Mouse (Mus musculus): Measurements from ENCODE around the gene Galnt2.

The Galnt2 gene

DNA sequence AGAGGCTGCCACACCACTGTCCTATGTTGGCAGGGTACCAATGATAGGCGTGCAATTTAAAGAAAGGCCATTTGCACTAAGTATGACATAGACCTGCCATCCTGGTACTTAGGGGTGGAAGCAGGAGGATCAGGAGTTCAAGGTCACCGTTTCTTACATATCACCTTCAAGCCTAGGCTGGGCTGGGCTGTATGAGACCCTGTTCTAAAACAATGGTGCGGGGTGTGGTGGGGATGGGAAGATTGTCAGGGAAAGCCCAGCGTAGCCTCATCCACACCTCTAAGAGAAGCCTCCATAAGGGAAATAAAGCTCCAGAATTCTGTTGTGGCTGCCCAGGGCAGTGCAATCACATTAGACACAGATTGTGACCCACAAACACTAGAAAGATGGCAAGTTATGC is 4.3 kb downstream of the Galnt2 start:
- DNase-seq (ENCODE audit: low read depth): no peak

DNA sequence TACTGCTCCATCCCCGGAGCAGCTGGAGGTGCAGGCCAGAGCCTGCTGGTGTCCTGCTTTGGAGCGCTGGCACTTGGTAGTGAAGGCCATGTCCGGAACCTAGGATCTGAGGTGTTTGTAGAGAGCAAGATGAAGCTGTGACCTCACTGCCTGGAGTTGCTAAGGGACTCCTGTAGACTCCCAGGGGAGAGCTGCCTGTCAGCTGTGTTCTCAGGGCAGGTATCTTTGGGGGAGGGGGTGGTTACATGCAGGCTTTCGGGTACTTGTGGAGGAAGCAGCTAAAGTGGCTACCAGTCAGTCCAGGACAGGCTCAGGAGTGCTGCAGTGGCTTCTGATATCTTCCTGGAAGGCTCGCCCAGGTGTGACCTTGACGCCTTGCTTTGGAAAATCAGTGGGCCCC is 8.2 kb downstream of the Galnt2 start:
- DNase-seq (ENCODE audit: low read depth): no peak

DNA sequence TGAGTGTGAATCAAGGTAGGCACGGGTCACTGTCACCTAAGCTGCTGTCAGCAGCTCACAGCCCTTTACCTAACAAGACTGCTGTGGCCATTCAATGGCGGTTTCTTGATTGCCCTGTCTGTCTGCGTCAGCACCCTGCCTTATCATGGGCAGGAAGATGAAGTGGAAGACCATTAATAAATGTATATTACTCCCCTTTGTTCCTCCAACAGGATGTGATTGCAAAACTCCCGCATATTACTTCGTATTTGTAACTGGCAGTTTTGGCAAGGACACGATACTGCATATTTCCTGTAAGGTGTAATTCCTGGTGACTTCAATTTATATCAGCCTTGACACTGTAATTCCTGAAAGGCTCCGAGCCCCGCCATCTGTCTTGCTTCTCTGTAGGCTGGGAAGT is 9.7 kb downstream of the Galnt2 start:
- DNase-seq (ENCODE audit: low read depth): no peak

DNA sequence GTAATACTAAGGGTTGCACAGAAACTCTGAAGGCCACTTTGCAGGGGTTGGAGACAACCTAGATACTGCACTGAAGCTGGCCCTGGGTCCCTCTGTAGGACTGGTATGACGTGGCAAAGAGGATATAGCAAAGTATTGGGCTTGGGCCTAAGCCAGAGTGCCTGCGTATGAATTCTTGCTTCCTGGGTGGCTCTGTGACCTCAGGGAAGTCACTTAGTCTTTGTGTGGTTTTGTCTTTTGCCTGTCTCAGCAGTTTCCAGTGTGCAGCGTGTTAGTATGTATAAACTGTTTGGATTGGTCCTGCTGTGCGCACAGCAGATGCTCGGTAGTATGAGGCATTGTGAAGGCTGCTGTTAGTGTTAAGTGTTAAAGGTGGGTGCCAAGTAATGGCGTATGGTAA is 11.0 kb downstream of the Galnt2 start:
- no peak for DNase-seq (ENCODE audit: low read depth)

DNA sequence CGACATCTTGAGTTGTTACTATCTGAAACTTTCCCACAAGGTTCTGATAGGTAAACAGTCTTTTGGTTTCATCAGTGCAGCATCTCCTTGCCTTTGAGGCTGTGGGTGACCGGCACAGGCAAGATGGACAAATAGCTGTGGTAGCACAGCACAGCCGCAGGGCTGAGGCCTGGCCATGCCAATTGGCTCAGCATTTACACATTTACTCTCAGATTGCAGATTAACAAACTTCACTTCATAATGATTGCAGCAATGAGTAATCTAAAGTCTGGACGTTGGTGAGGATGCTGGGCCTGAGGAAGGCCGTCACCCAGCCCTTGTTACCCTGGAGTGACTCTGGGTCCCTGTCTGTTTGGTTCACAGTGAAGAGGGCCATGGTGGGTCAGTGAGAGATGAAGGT is 11.7 kb downstream of the Galnt2 start:
- no peak for DNase-seq (ENCODE audit: low read depth)

DNA sequence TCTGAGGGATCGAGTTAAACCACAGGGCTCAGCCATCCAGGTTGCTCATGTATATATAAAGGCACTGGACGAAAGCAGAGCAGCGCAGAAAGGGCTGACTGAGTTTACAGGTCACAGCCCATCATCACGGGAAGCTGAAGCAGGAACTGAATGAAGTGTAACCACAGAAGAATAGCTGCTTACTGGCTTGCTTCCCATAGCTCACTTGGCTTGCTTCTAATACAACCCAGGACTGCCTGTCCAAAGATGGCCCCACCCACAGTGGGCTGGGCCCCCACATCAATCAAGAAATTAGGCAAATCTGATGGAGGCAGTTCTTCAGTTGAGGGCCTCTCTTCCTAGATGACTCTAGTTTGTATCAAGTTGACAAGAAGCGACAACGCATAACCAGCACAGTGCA is 16.4 kb downstream of the Galnt2 start:
- DNase-seq (ENCODE audit: low read depth): peak; percentile 41

DNA sequence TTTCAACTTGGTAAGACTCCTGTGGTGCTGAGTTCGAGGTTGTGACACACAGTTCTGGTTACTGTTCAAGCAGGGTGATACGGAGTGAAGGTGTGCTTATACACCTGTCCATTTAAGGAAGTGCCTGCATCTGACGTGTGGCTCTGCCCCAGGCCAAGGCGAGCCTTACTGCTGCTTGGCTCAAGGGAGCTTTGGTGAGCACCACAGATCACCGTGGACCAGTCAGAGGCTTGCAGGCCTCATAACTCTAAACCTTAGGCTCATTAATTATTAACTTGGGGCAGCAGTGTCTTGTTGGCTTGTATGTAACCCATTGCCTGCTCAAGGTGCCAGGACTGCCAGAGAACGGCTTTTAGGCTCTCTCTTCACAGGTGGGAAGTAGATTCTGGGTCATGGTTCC is 17.5 kb downstream of the Galnt2 start:
- no peak for DNase-seq (ENCODE audit: low read depth)

DNA sequence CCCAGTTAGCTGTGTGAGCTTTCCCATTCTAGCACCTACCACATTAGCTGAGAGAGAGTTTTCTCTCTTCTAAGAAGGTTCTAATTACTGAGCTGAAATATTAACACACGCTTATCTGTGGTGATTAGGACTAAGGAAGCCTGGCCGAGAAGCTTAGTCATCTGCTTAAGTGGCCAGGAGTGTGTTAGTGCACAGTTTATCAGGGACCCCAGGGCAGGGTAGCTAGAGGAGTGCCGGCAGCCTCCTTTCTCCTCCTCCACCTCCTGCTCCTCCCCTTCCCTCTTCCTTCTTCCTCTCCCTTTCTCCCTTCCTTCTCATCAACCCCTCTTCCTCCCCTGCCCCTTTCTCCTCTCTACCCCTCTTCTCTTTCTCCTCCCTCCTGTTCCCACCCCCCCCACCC is 19.1 kb downstream of the Galnt2 start:
- DNase-seq (ENCODE audit: low read depth): no peak

DNA sequence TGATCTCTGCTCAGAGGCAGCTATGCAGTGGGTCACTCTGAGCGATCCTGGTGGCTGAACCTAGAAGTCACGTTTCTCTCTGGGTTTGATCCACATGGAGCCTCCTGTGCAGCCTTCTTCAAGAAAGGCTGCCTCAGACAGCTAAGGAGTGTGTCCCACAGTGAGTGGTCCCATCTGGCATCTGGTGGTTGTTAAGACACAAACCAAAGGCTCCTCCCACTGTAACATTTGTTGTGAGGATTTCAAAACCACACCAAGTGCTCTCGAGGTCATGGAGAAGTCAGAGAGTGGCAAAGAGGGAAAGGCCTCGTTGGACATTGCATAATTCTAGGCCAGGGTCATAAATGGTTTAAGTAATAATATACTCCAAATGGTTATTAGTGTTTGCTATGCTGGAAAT is 19.6 kb downstream of the Galnt2 start:
- DNase-seq (ENCODE audit: low read depth): peak; percentile 76

DNA sequence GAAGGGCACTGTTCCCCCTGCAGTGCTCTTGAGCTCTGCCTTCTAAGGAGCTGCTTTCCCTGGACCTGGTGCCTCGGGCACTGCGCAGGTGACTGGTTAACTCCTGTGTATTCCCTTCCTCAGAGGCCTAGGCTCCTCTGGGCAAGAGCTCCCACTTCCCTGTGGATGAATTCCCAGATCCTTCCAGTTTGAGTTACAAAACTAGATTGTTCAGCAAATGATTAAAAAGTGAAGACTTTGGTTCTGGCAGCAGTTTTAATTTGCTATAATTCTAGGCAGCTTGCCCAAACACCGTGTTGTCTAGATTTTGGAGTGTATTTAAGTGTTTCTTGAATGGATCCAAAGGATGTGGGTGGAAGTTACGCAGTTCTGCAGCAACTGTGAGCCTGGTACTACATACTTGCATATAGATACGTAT is 21.4 kb downstream of the Galnt2 start:
- peak; percentile 76 for DNase-seq (ENCODE audit: low read depth)

DNA sequence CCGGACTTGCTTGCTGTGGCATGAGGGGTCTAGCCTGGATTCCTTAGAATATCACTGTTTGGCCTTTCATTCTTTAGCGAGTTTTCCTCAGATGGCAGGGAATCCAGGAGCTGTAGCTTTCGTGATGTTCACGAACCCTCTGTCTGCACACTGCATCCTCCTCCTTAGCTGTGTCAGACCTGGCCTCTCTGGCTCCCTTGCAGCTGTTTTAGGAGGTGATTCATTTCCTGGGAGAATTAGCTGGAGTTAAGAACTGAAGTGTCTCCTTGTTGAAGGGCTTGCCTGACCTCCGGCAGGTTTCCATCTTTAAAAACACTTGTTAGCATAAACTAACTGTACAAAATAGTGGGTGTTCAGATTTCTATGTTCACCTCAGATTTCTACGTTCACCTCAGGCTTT is 22.7 kb downstream of the Galnt2 start:
- peak; percentile 46 for DNase-seq (ENCODE audit: low read depth)

DNA sequence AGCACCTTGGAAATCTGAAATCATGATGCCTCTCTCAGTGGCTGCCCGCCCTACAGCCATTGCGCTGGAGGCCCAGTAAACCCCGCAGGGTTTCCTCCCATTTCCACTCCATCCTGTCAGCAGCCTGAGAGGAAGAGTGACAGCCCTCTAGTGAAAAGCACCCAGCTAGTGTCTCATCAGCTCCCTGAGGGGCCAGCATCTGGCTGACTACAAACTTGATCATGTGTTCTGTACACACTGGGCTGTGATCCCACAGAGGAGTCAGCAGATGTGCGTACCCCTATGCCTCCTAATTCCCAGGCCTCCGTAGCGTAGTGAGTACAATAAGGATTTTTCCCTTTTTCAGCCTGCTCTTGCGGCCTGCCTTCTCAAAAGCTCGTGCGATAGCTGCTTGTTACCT is 25.6 kb downstream of the Galnt2 start:
- DNase-seq (ENCODE audit: low read depth): peak; percentile 76

DNA sequence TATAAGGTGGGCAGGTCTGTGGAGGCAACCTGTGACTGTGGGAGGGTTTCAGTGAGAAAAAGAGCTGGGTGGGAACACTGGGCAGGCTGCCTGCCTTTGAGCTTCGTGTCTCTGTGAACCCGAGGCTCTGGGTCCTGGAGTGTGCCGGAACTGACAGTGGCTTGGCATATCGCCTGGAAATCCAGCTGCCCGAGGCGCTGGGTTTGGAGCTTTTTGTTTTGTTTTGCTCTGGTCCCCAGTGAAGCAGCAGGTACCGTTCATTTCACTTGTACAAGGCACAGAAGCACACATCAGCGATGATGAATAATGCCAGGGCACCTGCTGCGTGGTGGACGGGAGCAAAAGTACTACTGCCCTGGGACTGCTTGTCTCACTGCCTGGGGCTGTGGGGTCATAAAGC is 26.2 kb downstream of the Galnt2 start:
- DNase-seq (ENCODE audit: low read depth): peak; percentile 87

DNA sequence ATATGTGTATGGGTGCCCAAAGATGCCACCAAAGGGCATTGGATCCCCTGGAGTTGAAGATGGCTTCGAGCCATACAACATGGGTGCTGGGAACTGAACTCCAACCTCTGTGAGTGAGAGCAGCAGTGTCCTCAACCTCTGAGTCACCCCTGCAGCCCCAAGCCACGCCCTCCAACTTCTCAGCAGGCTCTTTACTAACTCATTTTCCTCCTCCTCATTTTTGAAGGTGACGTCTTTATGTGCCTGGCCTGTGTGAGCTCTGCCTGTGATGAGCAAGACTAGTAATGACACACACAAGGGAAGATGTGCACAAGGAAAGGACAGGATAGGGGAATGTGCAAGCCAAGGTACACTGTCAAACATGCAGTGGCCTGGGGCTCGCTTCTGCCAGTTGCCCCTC is 28.0 kb downstream of the Galnt2 start:
- peak; percentile 44 for DNase-seq (ENCODE audit: low read depth)

DNA sequence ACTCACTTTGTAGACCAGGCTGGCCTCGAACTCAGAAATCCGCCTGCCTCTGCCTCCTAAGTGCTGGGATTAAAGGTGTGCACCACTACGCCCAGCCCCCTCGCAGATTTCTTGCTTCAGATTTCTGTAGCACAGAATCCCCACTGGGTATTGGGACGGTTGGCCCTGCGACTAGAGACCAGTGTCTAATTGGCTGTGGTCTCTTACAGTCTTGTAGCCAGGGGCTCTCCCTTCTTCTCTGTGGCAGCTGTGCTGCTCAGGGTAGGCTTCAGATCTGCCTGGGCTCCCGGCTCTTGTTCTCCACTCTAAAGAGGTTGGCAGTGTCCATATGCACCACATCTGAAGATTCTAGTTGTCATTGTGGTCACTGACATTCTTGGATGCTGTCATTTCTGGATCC is 28.7 kb downstream of the Galnt2 start:
- no peak for DNase-seq (ENCODE audit: low read depth)

DNA sequence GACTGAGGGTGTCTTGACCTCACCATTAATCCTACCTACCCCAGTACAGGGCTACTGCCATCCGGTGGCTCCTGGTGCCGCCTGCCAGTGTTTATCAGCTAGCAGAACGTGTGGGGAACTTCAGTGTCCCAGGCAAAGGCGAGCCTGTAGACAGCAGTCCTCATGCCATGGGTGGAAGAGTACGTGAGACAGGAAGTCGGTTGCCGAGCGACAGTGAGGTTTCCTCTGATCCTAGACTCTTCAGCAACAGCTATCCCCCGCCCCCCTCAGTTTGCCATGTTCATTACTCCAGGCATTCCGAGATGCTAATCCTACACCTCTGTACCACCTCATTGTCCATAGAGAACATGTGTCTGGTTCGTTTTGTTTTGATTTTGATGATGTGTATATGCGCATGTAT is 29.2 kb downstream of the Galnt2 start:
- DNase-seq (ENCODE audit: low read depth): no peak

DNA sequence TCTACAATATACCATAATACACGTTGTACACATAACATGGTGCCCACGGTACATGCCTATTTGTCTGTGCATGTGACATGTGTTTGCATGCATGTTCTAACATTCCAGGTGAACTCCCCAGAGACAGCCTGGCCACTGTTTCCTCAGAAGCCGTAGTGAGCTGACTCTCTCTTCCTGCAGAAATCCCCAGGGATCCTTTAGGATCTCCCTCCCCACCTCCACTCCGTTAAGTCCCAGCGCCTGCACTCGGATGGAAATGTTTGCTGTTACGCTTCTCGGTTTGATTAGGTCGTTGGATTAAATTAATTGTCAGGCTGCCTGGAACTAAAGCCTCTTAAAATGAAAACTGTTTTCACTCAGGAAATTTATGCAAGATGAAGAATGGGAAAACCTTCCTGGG is 31.9 kb downstream of the Galnt2 start:
- no peak for DNase-seq (ENCODE audit: low read depth)

DNA sequence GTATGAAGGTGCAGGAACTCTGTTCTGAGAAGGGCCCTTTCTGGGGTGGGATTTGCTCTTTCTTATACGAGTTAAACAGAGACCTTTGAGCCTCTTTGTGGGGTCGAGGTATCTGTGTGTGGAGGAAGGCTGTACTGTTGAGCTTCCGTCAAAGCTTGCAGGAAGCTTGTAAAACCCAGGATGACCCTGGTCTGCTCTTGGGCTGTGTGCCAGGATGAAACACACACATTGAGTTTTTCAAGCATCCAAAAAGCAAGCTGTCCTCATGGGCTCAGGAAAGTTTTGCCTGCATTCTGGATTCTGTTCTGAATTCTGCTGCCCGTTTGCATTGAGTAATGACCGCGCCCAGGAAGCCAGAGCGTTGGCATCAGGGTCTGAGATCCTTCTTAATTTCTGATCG is 32.8 kb downstream of the Galnt2 start:
- DNase-seq (ENCODE audit: low read depth): peak; percentile 55

DNA sequence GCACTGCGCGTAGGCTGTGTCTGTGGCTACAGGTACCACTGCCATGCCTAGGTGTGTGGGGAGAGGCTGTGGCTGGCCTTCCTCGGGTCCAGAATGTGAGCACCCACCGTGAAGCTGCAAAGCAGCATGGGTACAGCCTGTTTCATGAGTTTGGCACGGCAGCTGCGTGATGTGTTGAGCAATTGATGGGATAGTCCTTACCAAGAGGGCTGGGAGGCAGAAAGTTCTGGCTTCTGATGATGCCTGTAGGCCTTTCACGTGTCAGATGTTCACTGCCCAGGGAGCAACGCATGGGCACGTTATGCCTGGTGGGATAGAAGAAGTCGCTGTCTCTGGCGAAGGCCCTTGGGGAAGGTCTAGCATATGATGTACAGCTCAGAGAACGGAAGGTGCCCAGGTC is 33.5 kb downstream of the Galnt2 start:
- no peak for DNase-seq (ENCODE audit: low read depth)

DNA sequence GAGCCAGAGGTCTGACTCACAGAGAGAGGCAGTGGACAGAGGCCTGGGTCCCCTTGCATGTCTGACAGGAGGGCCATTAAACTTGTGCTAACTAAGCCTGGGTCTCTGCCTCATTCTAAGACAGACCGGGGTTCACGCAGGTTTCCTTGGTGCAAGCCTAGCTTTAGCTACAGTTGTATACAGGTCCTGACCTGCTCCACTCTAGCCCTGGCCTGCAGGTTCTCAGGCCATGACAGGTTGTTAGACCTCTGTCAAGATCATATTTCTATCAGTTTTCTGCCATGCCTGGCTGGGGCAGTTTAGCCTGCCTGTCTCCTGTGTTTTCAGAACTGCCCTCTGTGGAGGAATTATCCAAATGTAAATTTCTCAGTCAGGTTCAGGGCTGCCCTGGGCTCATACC is 33.9 kb downstream of the Galnt2 start:
- DNase-seq (ENCODE audit: low read depth): no peak

DNA sequence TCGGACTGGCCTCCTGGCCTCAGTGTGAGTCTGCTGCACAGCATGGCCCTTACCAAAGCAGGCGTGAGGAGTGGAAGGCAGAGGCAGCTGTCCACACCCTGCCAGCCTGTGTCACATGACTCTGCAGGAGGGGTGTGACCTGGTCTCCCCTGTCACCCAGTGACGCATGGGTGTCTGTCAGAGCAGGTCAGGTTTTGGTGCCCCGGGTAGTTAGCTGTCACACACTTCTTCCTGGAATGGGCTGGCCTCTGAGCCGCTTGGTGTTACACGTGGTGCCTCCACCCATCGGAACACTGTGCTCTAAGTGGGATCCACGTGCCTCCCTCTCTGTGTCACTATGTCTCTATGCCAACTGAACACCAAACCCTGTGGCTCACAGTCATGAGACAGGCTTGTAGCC is 34.6 kb downstream of the Galnt2 start:
- no peak for DNase-seq (ENCODE audit: low read depth)

DNA sequence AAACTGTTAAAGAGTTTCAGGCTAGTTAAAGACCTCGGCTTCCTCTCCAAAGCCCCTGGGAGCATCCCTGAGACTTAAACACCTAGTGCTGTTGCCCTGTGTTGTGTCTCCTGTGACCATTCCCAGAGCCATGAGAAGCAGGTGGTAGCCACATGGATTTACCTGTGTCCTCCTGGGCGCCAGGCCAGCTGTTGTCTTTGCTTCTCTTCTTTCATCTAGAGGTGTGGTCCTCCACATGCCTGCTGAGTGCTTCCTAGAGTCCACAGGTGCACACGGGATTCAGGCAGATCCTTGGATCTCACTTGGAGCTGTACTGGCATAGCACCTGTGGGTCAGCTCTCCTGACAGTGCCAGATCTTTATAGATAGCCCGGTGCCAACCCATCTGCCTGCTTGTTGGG is 36.0 kb downstream of the Galnt2 start:
- DNase-seq (ENCODE audit: low read depth): no peak

DNA sequence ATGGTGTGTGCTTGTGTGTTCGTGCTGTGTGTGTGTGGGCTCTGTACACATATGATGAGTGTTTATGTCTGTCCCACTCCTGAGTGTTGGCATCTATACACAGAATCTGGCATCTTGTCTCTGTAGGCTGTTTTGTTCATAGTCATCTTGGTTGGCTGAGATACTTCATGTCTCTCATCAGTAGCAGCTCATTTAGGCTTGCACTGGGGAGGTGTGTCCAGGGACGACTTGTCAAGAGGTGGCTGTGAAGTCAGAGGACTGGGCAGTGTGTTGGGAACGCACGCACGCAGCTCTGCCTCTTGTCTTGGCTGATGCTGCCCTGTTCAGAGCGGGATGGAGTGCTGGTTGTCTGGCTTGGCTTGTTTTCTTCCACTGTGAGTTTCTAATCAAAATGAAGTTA is 39.3 kb downstream of the Galnt2 start:
- DNase-seq (ENCODE audit: low read depth): no peak

DNA sequence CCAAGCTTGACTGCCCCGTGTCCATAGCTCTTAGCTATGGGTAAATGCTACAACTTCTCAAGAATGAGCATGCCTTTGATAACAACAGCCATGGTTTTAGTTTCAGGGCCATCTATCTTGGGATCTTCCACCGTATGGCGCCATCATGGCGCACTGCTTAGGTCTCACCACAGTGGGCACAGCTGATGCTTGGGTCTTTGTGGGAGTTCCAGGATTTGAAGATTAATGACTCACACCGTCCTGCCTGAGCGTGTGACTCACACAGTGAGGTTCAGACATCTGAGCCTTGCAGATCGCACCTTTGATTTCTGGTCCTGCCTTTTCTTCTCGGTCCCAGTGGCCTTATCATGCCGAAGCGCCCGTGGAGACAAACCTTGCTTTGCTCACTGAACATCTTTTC is 39.7 kb downstream of the Galnt2 start:
- DNase-seq (ENCODE audit: low read depth): peak; percentile 51

DNA sequence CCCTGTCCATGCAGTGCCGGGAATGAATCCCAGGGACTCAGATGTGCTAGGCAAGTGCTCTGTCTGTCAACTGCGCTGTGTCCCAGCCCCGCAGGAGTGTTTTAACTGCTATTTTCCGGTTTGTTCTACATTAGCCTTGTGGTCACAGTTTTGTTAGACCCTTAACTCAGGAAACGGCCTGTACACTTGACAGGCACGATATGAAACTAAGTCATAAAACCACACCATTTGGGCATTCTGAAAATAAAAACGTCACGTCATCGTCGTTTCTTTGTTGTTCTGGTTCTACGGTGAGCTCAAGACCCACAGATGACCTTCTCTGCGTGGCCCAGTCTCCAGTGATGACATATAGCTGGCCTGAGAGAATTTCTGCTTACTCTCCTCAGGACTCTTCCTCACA is 40.3 kb downstream of the Galnt2 start:
- DNase-seq (ENCODE audit: low read depth): no peak

All from NIH3T3 (cell line).